Mouse (Mus musculus) lung, embryonic 15.5 days (tissue): Measurements from ENCODE around the gene Calhm3. TPM values are rescaled to one million over a fixed set of nuclear protein-coding genes. Genes with fewer than 3 reads are reported as not detected.

Experiments used
- ATAC-seq: fragments of 200-750 bp; cut with Nextera tagmentation; 2 replicates; pipeline ENCODE4 v1.8.0; 2017; ENCODE audit warnings: moderate number of reproducible peaks, borderline replicate concordance; ENCODE audit not compliant: low FRiP score, low TSS enrichment; ENCODE audit errors: extremely low read depth
- H3K27ac ChIP-seq: fragments of 300-500 bp; sonication (generic); 2 replicates; pipeline ENCODE4 v1.5.1; 2015; ENCODE audit warnings: moderate library complexity, mild to moderate bottlenecking, inconsistent platforms
- H3K27me3 ChIP-seq: fragments of 300-500 bp; sonication (generic); 2 replicates; pipeline ENCODE4 v1.6.1; 2015; ENCODE audit warnings: inconsistent platforms
- H3K36me3 ChIP-seq: fragments of 300-500 bp; sonication (generic); 2 replicates; pipeline ENCODE4 v1.6.1; 2015; ENCODE audit warnings: inconsistent platforms
- H3K4me1 ChIP-seq: fragments of 300-500 bp; sonication (generic); 2 replicates; pipeline ENCODE4 v1.6.1; 2015; ENCODE audit warnings: inconsistent platforms
- H3K4me2 ChIP-seq: fragments of 300-500 bp; sonication (generic); 2 replicates; pipeline ENCODE4 v1.6.1; 2015; ENCODE audit warnings: inconsistent platforms, mild to moderate bottlenecking, moderate library complexity
- H3K4me3 ChIP-seq: fragments of 300-500 bp; sonication (generic); 2 replicates; pipeline ENCODE4 v1.5.1; 2015; ENCODE audit warnings: mild to moderate bottlenecking, inconsistent platforms
- H3K9ac ChIP-seq: fragments of 300-500 bp; sonication (generic); 2 replicates; pipeline ENCODE4 v1.6.1; 2015; ENCODE audit warnings: inconsistent platforms
- H3K9me3 ChIP-seq: fragments of 300-500 bp; sonication (generic); 2 replicates; pipeline ENCODE4 v1.6.1; 2016; ENCODE audit warnings: inconsistent platforms
- WGBS: fragments of 180-500 bp; shearing (Covaris S2); methylation state at CpG from one replicate; pipeline ENCODE4 v1.1.7; 2015; 5-methylcytosine and 5-hydroxymethylcytosine counted together
- polyA plus RNA-seq: library from polyadenylated mRNA; unstranded; fragments of >200 nt; fragmentation: Nextera tagmentation; extraction: Ambion mirVana; gene quantifications from 2 replicates; pipeline ENCODE4 v1.2.1, GENCODE M21; 2015

Gene Calhm3
- polyA plus RNA-seq, 1 experiment from 2014 or later, result not detected

DNA sequence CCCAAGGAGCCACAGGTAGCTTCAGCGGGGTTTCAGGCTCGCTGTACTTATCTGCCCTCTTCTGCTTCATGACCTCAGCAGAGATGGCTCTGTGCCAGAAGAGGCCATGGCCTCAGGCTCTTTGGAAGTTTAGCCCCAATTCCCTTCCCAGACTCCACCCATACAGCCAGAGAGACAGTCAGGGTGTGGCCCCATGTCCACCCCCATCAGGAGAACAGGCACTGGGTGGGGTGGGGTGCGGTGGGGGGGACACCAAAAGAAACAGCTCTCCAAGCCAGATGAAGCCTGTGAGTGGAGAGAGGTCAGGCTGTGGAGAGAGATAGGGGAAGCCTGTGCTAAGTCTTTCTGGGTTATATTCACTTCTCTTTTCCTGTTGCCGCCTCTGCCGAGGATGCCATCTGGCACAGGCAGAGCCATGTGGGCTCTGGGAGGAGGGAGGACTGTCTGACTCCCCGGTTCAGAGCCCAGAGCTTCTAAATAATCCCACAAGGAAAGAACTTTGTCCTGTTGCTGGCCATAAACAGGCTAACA lies 20.4 kb downstream of the Calhm3 start:
- Histone ChIP-seq H3K27me3 (no peaks in the 10 kb centered on the region; the same call in 1 of the 2 replicates), H3K27ac (peak overlapping the region; percentile 93), H3K4me2 (peak overlapping the region; percentile 63), H3K4me3 (peak overlapping the region; percentile 54), H3K9me3 (no peaks in the 10 kb centered on the region), H3K4me1 (peaks cover 21% of the 10 kb centered on the region), H3K36me3 (peaks cover 12% of the 10 kb centered on the region; the same call in 1 of the 2 replicates), H3K9ac (peak overlapping the region; percentile 67)
- ATAC-seq, result peak; percentile 16; the same call in 1 of the 2 replicates
- 15% methylated on average over 6 of the region's 6 CpGs for WGBS

DNA sequence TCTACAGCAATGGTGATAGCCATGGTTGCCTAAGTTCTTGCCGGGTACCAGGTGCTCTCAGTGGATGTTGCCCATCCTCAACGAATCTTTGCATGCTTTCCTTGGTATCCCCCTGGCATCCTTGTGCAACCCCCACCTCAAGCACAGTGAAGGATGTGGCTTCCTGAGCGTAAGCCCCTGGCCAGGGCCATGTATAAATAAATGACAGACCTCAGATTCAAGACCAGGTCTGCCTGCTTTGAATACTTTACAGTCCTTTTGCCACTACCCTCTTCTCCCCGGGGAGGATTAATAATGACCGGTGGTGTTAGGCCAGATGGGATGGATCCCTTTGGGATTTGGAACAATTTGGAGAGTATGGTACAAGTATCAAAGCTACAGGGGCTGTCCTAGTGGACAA lies 21.4 kb downstream of the Calhm3 start:
- Histone ChIP-seq H3K4me1 (peaks cover 21% of the 10 kb centered on the region), H3K27ac (no peak overlapping the region), H3K36me3 (peaks cover 22% of the 10 kb centered on the region), H3K27me3 (no peaks in the 10 kb centered on the region; the same call in 1 of the 2 replicates), H3K9ac (no peak overlapping the region), H3K4me2 (no peak overlapping the region), H3K4me3 (no peak overlapping the region), H3K9me3 (no peaks in the 10 kb centered on the region)
- no peak for ATAC-seq
- WGBS, result 85% methylated on average over 5 of the region's 5 CpGs

DNA sequence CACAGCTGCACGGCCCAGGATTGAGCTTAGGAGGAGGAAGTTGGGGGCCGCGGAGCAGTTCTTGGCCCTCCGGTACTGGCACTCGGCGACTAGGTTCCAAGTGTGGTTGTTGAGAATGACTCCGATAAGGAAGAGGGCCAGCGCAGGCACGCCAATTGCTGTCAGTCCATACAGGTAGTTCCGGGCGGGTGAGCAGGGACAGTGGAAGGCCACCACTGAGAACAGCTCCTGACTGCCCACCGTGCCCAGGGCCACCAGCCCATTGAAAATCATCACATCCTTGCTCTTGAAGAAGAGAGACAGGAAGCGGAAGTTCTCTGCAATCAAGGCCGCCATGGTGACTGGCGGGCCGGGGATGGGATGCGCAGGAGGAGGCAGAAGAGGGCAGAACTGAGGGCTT lies 22.0 kb downstream of the Calhm3 start:
- peaks cover 28% of the 10 kb centered on the region for H3K36me3 ChIP-seq
- no peaks in the 10 kb centered on the region; the same call in 1 of the 2 replicates for H3K27me3 ChIP-seq
- no peaks in the 10 kb centered on the region for H3K9me3 ChIP-seq
- no peak overlapping the region for H3K27ac ChIP-seq
- peaks cover 21% of the 10 kb centered on the region for H3K4me1 ChIP-seq
- no peak overlapping the region for H3K4me3 ChIP-seq
- no peak overlapping the region for H3K4me2 ChIP-seq
- 86% methylated on average over 17 of the region's 17 CpGs for WGBS
- no peak overlapping the region for H3K9ac ChIP-seq
- no peak for ATAC-seq

DNA sequence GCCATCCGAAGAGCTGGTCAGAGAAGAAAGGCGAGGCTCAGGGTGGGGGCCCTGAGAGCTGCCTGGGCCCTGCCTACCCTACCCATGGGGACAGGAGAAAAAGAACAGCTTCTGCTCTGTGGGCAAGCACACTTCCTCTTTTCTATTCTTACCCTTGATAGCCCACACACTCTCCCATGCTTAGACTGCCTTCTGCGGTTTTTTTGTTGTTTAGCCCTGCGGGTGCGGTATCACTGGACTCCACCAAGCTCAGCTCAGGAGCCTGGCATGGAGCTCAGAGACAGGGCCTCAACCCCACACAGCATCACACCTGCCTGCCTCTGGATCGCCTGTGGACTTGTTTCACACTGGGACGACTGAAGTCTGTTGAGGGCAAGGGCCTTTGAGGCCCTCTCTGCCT lies 24.4 kb downstream of the Calhm3 start:
- H3K27me3 ChIP-seq, result no peaks in the 10 kb centered on the region
- no peak for ATAC-seq
- no peak overlapping the region for H3K27ac ChIP-seq
- no peak overlapping the region for H3K4me2 ChIP-seq
- H3K9me3 ChIP-seq, result no peaks in the 10 kb centered on the region
- 85% methylated on average over 7 of the region's 7 CpGs for WGBS
- no peak overlapping the region for H3K9ac ChIP-seq
- H3K4me3 ChIP-seq, result no peak overlapping the region
- H3K4me1 ChIP-seq, result peaks cover 14% of the 10 kb centered on the region
- H3K36me3 ChIP-seq, result peaks cover 52% of the 10 kb centered on the region

DNA sequence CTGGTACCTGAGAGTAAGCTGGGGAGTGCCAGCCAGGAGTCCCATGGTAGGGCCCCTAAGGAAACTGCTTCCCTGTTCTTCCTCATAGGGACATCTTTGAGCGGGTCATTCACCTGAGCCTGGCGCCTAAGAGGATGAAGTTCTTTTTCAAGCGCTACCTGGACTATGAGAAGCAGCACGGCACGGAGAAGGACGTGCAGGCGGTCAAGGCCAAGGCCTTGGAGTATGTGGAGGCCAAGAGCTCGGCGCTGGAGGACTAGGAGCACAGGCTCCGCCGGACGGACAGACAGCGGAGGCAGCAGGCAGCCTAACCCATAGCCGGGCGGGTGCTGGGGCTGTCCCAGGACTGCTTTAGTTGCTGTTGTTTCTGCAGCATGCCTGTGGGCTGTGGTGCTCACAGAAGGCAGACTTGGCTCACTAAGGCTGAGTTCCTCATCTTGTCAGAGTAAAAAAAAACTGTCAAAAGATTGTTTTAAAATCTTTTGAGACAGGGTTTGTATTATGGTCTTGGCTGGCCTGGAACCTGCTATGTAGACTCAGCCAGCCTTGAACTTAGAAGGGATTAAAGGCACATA lies 26.9 kb downstream of the Calhm3 start:
- no peaks in the 10 kb centered on the region for H3K9me3 ChIP-seq

DNA sequence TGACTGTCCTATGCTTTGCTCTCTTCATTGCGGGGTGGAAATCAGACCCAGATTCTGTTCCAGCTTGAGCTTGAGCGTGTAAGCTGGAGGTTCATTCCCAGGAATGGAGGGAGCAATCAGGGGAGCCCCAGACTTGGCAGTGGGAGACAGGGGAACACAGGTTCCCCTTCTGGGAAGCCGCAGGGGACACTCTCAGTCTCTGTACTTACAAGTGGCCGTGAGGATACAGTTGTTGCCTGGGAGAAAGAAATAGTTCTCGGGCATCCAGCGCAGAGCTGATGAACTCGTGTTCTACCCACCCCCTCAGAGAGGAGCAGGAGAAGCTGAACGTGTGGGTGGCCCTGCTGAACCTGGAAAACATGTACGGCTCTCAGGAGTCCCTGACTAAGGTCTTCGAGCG lies 28.7 kb downstream of the Calhm3 start:
- Histone ChIP-seq H3K9me3 (no peaks in the 10 kb centered on the region), H3K27me3 (no peaks in the 10 kb centered on the region), H3K4me1 (no peaks in the 10 kb centered on the region), H3K9ac (no peak overlapping the region), H3K4me3 (no peak overlapping the region), H3K4me2 (no peak overlapping the region), H3K36me3 (peaks cover 90% of the 10 kb centered on the region), H3K27ac (no peak overlapping the region)
- no peak for ATAC-seq
- 86% methylated on average over 11 of the region's 11 CpGs for WGBS

More for the DNA sequence above, 26.9 kb downstream of the Calhm3 start:
- no peak for ATAC-seq
- Histone ChIP-seq H3K27ac (no peak overlapping the region), H3K27me3 (no peaks in the 10 kb centered on the region), H3K36me3 (peaks cover 75% of the 10 kb centered on the region), H3K9ac (no peak overlapping the region), H3K4me1 (no peaks in the 10 kb centered on the region), H3K4me3 (no peak overlapping the region), H3K4me2 (no peak overlapping the region)
- 90% methylated on average over 15 of the region's 15 CpGs for WGBS

DNA sequence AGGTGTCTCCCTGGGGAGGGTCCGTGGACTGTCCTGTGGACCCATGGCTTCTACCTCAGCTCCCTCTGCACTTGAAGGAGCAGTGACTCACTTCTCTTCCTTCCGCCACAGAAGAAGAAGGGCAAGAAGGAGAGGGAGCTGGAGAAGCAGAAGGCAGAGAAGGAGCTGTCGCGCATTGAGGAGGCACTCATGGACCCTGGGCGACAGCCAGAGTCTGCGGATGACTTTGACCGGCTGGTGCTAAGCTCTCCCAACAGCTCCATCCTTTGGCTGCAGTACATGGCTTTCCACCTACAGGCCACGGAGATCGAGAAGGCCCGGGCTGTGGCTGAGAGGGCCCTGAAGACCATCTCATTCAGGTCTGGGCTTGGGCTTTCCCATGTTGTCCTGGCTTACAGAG lies 29.4 kb downstream of the Calhm3 start:
- H3K4me1 ChIP-seq, result no peaks in the 10 kb centered on the region
- peaks cover 88% of the 10 kb centered on the region for H3K36me3 ChIP-seq
- H3K9ac ChIP-seq, result no peak overlapping the region
- no peak for ATAC-seq
- no peak overlapping the region for H3K4me2 ChIP-seq
- WGBS, result 89% methylated on average over 10 of the region's 10 CpGs
- H3K27me3 ChIP-seq, result no peaks in the 10 kb centered on the region
- no peak overlapping the region for H3K27ac ChIP-seq
- H3K9me3 ChIP-seq, result no peaks in the 10 kb centered on the region
- H3K4me3 ChIP-seq, result no peak overlapping the region

DNA sequence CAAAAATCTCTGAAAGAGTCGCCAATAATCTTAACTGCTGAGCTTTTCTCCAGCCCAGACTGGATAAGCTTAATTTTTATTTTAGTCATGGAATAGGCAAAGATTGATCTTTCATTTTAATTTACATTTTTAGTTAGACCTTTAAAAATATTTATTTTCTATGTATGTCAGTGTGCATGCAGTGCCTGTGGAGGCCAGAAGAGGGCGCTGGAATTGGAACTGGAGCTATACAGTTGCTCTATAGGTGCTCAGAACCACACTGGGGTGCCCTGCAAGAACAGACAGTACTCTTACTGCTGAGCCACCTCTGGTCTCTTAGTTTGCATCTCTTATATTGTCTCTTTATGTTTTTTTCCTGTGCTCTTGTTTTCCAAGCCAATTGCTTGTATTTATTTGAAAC lies 34.8 kb downstream of the Calhm3 start:
- Histone ChIP-seq H3K4me1 (no peaks in the 10 kb centered on the region), H3K36me3 (peaks cover 70% of the 10 kb centered on the region), H3K27ac (no peak overlapping the region), H3K4me3 (no peak overlapping the region), H3K9ac (no peak overlapping the region), H3K4me2 (no peak overlapping the region), H3K9me3 (no peaks in the 10 kb centered on the region), H3K27me3 (no peaks in the 10 kb centered on the region)
- WGBS, result 22% methylated on average over 2 of the region's 2 CpGs
- ATAC-seq, result no peak

DNA sequence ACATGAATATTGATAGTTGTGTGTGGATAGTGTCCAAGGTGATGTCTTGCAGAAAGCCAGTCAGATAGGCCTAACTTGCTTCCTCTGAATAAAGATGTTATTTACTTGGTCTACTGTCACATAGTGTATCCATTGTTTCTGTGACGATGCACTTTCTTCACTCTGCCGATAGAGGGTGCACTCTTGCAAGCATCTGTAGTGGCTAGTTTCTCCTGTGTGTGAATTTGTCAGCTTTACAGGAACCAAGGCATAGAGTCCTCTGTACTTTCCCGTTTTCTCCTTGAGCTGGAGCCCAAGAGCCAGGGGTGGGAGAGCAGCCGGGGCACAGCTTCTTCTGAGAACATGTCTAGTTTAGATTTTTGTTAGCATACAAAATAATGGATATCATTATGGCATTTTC lies 36.5 kb downstream of the Calhm3 start:
- H3K4me3 ChIP-seq, result no peak overlapping the region
- no peaks in the 10 kb centered on the region for H3K27me3 ChIP-seq
- no peak overlapping the region for H3K27ac ChIP-seq
- no peaks in the 10 kb centered on the region for H3K9me3 ChIP-seq
- H3K4me1 ChIP-seq, result no peaks in the 10 kb centered on the region
- H3K36me3 ChIP-seq, result peaks cover 72% of the 10 kb centered on the region
- H3K9ac ChIP-seq, result no peak overlapping the region
- no peak for ATAC-seq
- 43% methylated on average over 4 of the region's 4 CpGs for WGBS
- no peak overlapping the region for H3K4me2 ChIP-seq

DNA sequence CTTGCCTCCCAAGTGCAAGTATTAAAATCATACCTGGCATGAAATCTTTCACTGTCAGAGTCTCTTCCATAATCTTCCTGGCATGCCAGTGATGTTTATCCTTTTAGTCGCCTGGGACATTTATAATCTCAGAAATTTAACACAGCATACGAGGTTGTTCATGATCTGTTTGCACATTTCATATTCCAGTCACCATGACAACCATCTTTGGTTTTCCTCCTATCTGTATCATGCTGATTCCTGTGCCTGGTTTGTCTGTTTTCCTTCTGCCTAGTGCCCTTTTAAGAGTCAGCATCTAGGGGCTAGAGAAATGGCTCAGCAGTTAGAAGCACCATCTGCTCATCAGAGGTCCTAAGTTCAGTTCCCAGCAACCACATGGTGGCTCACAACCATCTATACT lies 38.9 kb downstream of the Calhm3 start:
- Histone ChIP-seq H3K27ac (no peak overlapping the region), H3K4me2 (no peak overlapping the region), H3K9me3 (no peaks in the 10 kb centered on the region), H3K4me3 (no peak overlapping the region), H3K9ac (no peak overlapping the region), H3K4me1 (no peaks in the 10 kb centered on the region), H3K27me3 (no peaks in the 10 kb centered on the region), H3K36me3 (peaks cover 71% of the 10 kb centered on the region)
- 55% methylated on average over 2 of the region's 2 CpGs for WGBS
- no peak for ATAC-seq

DNA sequence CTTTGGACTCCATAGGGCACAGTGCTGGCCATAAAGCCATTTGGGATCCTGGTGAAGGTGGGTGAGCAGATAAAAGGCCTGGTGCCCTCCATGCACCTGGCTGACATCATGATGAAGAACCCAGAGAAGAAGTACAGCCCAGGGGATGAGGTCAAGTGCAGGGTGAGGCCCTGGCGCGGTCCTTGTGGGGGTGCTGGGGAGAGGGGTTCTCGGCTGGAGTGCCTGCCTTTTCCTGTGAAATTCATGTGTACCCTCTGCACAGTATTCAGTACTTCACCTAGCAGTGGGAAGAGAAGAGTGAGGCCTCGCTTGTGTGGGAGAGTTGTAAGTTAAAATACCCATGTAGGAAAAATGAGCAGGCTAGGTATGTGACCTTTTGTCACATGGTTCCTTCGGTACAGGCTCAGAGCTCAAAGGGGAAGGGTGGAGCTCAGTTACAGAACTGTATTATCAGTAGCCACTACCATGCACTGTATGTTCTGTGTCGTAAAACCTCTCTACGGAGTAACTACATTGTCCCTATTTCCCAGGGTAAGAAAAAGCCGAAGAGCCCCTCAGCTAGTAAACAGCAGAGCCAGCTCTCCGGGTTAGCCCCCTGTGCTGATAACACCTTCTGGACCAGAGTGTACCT lies 52.8 kb downstream of the Calhm3 start:
- no peak for ATAC-seq

More for the DNA sequence above, 52.8 kb downstream of the Calhm3 start:
- Histone ChIP-seq H3K9ac (no peak overlapping the region), H3K4me3 (no peak overlapping the region), H3K4me2 (no peak overlapping the region), H3K27me3 (no peaks in the 10 kb centered on the region), H3K36me3 (peaks cover 91% of the 10 kb centered on the region), H3K9me3 (no peaks in the 10 kb centered on the region), H3K4me1 (no peaks in the 10 kb centered on the region), H3K27ac (no peak overlapping the region)
- WGBS, result 89% methylated on average over 9 of the region's 9 CpGs
